Mouse (Mus musculus): ENCODE measurements around the gene Abcc1. TPM values are rescaled to one million over a fixed set of nuclear protein-coding genes. Genes with fewer than 3 reads are reported as not detected.

Gene Abcc1
- total RNA-seq, 2 experiments from 2014 or later: 25.2 to 27.0 TPM

- DNase-seq: no peak
- intact Hi-C loops (cut with DNase I): no loop called here
Measured at GRCm38 (mm10) chr16:14372382-14372781, 11.0 kb downstream of the Abcc1 start.

DNA sequence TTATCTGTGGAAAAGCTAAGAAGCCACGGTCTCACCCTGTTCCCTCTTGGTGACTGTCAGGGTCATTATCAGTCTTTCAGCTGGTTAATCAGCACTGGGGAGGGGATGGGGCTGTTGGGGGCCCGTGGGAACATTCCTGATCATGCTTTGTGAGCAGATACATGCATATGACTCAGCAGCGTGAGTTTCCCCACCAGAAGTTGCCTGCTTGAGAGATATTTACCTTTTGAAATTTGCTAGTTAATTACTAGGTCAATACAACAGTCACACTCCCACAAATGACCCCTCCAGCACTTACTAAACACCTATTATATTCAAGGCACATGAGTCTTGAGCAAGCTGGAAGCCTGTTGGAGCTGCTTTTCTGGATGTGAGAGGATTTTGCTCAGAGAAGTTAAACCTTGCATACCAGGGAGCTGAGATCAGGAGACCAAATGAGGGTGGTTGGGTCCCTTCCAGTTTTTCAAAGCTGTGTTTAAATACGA, 11.5 kb downstream of the Abcc1 start:
- intact Hi-C loops (cut with DNase I): no loop called here
- DNase-seq: peak in 1 of 2 experiments; percentile 41

DNA sequence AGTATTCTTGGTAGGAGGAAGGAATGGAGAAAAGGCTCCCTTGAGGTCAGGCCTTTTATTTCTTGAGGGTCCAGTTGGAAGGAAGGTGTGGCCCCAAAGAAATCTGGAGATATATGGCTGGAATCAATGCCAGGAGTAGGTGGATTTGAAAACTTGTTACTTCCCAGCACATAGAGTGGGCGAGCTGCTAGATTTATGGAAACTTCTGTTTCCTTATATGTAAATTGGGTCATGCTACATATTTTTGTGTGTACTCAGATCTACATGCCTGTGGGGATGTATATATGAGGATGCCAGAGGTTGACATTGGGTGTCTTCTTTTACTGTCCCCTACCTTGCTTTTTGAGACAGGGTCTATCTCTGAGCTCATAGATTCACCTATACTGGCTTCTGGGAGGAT, 14.6 kb downstream of the Abcc1 start:
- DNase-seq: no peak
- intact Hi-C loops (cut with DNase I): no loop called here

DNA sequence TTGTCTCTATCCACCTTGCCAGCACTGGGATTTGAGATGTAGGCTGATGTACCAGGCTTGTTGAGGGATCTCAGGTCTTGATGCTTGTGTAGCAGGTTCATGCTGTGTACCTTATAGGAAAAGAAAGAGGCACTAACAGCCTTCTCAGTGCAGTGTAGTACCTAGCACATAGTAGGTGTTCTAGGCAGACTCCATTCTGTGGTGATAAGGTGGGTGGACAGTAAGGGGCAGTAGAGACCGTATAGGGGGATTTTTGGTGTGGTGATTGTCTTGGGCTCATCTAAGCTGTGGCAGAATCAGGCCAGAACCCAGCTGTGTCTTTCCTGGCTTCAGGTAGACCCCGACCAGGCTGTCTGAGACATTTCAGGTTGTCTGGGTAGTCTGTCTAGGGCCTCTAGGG, 15.0 kb downstream of the Abcc1 start:
- intact Hi-C loops (cut with DNase I): no loop called here

DNA sequence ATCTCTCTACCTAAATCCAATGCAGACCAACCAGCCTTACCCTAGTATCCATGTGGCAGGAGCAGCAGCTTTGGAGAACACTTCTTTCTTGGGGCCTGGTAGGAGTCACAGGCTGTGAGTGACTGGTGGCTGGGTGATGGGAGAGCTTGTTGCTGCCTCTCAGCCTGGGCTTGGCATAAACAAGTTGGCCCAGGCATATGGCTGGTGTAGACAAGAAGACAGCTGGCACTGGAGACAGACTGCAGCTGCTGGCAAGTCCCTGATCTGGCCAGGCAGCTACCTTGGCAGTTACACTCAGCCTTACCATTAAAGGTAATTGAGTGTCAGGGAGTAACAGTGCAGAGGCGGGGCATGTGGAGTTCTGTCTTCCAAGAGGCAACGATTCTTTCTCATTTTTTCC, 16.0 kb downstream of the Abcc1 start:
- intact Hi-C loops (cut with DNase I): no loop called here

More for the DNA sequence above, 15.0 kb downstream of the Abcc1 start:
- DNase-seq: no peak

GRCm38 (mm10) chr16:14378654-14379053, 17.3 kb downstream of the Abcc1 start:
- intact Hi-C loops (cut with DNase I): no loop called here
- DNase-seq: no peak

More for the DNA sequence above, 16.0 kb downstream of the Abcc1 start:
- DNase-seq: peak; percentile 54 to 66

DNA sequence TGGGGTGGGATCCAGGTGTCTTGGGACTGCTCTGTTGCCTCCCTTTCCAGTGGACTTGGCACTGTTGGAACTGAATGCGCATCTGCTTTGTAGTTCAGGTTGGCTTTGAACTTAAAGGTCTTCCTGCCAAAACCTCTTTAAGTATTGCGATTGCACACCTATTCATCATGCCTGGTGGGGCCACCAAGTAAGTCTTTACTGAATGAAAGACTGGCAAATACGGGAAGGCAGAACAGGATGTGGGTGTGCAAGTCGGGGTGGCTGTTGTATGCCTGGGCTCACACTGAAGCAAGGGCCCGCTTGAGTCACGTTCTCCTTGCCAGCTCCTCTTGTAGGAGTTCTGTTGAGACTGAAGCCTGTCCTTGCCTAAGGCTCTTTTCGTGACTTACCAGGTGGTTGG, 18.5 kb downstream of the Abcc1 start:
- intact Hi-C loops (cut with DNase I): no loop called here
- DNase-seq: no peak

DNA sequence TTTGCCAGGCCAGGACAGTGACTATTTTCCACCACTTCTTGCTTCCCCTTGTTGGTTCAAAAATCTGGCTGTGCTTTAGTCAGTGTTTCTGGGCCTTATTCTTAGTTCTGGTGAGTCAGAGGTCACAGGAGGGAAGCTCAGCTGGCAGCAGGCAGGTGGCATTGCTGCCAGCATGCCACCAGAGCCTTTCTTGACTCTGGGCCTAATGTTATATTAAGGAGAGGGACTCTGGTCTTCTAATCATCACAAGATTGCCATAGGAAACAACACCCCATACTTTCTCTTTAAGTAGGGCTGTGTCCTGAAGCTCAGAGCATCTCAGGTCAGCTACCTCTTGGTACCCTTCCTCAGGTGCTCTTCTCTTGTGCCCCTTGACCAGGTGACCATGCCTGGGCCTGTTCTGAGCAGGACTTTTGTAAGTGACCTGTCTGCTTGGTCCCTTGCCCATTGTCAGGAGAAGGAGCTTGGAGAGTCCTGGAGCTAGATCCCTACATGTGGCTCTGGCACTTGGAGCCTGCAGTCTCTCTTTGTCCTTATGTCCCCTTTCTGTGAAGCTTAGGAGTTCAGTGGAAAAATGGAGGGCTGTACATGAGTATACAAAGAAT, 19.8 kb downstream of the Abcc1 start:
- DNase-seq: peak; percentile 26 to 48
- intact Hi-C loops (cut with DNase I): no loop called here

- no peak for DNase-seq
- intact Hi-C loops (cut with DNase I): no loop called here
Measured at GRCm38 (mm10) chr16:14399303-14399702, 37.9 kb downstream of the Abcc1 start.

- intact Hi-C loops (cut with DNase I): no loop called here
- DNase-seq: no peak
Measured at GRCm38 (mm10) chr16:14403507-14403906, 42.1 kb downstream of the Abcc1 start.

GRCm38 (mm10) chr16:14405636-14406035, 44.3 kb downstream of the Abcc1 start:
- intact Hi-C loops (cut with DNase I): no loop called here
- no peak for DNase-seq

DNA sequence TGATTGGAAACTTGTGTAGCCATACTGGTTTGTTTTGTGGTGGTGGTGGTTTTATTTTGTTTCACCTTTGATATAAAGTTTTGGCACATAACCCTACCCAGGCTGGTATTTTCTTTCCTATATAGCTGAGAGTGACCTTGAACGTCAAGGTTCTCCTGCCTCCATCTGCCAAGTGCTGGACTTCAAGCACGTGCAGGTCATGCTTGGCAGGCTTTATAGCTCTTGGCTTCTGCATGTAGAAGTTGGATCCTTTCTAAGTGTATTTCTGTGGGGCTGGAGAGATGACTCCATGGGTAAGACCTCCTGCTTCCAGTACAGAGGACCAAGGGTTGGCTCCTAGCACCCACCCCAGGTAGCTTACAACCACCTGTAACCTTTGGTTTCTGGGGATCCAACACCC, 47.8 kb downstream of the Abcc1 start:
- DNase-seq: peak in 1 of 2 experiments; percentile 9
- intact Hi-C loops (cut with DNase I): no loop called here

DNA sequence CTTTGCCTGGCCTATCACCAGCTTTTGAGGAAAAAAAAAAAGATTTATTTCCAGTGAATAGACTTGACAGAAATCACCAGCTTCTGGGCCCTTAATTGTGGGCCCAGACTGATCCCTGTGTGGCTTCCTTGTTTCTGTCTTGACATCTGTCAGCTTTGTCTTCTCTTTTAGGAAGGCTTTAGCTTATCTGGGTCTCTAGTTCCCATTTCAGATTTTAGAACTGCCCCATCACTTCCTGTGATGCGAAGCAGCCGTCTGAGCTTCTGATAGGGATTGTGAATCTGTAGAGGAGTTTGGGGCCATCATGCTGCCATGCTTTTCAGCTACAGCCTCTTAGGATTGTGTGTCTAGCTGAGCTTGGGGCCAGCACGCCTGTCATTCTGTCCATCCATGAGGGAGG, 48.4 kb downstream of the Abcc1 start:
- intact Hi-C loops (cut with DNase I): no loop called here
- no peak for DNase-seq

DNA sequence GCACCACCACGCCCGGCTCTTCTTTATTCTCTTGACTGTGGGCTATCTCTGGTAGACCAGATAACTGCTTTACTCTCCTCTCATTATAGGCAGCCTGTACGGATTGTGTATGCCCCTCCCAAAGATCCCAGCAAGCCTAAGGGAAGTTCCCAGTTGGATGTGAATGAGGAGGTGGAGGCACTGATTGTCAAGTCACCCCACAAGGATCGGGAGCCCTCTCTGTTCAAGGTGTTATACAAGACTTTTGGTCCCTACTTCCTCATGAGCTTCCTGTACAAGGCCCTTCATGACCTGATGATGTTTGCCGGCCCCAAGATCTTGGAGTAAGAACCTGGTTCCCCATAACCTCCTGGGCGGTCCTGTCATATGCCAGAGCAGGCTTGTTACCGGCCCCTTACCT, 49.3 kb downstream of the Abcc1 start:
- DNase-seq: no peak
- intact Hi-C loops (cut with DNase I): no loop called here

DNA sequence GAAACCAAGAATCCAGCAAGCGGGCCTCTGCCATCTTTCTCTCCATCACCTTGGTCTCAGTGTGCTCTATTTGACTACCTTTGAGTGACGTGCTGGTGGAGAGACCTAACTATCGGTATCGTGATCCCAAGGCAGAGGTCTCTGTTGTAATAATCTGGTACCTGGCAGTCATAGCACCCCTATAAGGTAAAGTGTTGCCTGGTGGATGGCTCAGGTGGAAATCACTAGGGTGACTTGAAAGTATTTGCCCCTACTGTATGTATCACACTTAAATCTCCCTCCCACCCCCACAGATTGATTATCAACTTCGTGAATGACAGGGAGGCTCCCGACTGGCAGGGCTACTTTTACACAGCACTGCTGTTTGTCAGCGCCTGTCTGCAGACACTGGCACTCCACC, 49.8 kb downstream of the Abcc1 start:
- no peak for DNase-seq
- intact Hi-C loops (cut with DNase I): no loop called here

- intact Hi-C loops (cut with DNase I): no loop called here
- DNase-seq: no peak
Measured at GRCm38 (mm10) chr16:14412551-14412950, 51.2 kb downstream of the Abcc1 start.

- no peak for DNase-seq
- intact Hi-C loops (cut with DNase I): no loop called here
Measured at GRCm38 (mm10) chr16:14415206-14415605, 53.8 kb downstream of the Abcc1 start.

GRCm38 (mm10) chr16:14416957-14417618, 55.7 kb downstream of the Abcc1 start:
- no peak for DNase-seq
- intact Hi-C loops (cut with DNase I): no loop called here

DNA sequence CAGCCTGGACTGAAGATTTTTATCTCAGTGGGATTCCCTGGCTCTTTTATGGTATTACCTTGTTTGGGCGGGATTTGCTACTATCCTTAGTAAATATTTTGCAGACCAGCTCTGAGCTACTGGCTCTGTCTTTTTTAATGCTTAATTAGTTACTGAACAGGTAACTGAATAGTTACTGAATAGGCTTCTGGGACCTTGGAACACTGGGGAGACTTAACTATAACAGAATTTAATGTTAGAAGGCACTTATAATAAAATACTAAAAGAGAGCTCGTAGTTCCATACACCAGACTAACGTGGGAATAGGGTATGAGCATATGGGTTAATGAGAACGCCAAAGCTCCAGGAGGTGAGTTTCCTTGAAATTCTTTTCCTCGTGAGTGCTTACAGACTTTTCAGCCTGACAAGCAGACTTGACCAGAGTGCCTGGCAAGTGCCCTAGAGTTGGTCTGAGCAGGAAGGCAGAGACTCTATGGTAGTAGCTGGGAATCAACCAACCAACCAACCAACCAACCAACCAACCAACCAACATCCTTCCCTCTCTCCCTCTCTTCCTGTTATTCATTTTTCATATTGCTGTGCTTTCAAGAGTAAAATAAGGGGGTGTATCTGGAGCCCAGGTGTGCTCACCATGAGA, 59.3 kb downstream of the Abcc1 start:
- DNase-seq: no peak
- intact Hi-C loops (cut with DNase I): no loop called here

DNA sequence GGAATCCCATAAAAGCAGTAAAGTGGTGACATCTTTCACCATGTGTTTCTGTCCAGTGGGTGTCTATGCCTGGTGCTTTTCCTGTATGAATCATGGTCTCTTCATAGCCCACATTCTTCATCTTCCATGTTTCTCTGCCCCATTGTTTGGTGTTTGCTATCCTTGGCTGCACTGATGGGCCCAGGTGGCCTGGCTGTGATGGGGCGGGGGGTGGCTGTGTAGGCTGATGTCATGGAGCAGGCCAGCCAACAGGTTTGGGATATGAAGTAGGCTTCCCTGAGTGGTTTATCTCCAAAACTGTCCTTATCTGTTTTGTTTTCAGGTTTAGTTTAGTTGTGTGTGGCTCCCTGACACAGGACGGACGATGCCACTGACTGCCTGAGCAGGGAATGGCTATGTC, 60.7 kb downstream of the Abcc1 start:
- intact Hi-C loops (cut with DNase I): no loop called here
- DNase-seq: no peak

DNA sequence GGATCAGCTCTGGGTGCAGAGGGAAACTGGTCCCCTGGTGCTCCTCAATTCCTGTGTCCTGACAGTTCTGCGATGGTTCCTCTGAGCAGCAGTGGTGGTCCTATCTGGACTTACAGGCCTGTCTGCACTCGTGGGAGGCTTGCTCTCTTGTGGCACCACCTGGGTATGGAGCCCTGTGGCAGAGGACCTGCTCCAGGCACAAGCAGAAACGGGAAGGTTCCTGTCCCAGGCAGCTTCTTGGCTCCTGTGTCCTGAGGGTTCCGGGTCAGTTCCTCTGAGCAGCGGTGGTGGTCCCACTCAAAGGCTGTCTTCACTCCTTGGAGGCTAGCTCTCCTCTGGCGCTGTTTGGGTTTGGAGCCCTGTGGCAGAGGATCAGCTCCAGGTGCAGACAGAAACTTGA, 68.0 kb downstream of the Abcc1 start:
- DNase-seq: no peak

GRCm38 (mm10) chr16:14432996-14433395, 71.6 kb downstream of the Abcc1 start:
- intact Hi-C loops (cut with DNase I): no loop called here
- DNase-seq: no peak

More for the DNA sequence above, 68.0 kb downstream of the Abcc1 start:
- intact Hi-C loops (cut with DNase I): no loop called here

All from heart, postnatal 14 days (tissue).